Mouse (Mus musculus): ENCODE results near the gene Cdkn2b.

Gene Cdkn2b

GRCm38 (mm10) chr4:89289028-89289427 lies 21.8 kb downstream of the Cdkn2b start:
- no peak for DNase-seq (ENCODE audit: low spot score)

GRCm38 (mm10) chr4:89286566-89286965 lies 24.3 kb downstream of the Cdkn2b start:
- DNase-seq (ENCODE audit: low spot score): no peak

GRCm38 (mm10) chr4:89285688-89286087 lies 25.2 kb downstream of the Cdkn2b start:
- DNase-seq (ENCODE audit: low spot score): no peak

GRCm38 (mm10) chr4:89282661-89283060 lies 28.2 kb downstream of the Cdkn2b start:
- no peak for DNase-seq (ENCODE audit: low spot score)

GRCm38 (mm10) chr4:89282036-89282566 lies 28.7 kb downstream of the Cdkn2b start:
- DNase-seq (ENCODE audit: low spot score): no peak

- DNase-seq (ENCODE audit: low spot score): no peak
Measured at GRCm38 (mm10) chr4:89281236-89281635, 29.6 kb downstream of the Cdkn2b start.

GRCm38 (mm10) chr4:89279641-89280040 lies 31.2 kb downstream of the Cdkn2b start:
- DNase-seq (ENCODE audit: low spot score): no peak

GRCm38 (mm10) chr4:89277381-89277940 lies 33.4 kb downstream of the Cdkn2b start:
- no peak for DNase-seq (ENCODE audit: low spot score)

GRCm38 (mm10) chr4:89276669-89277219 lies 34.1 kb downstream of the Cdkn2b start:
- DNase-seq (ENCODE audit: low spot score): no peak

GRCm38 (mm10) chr4:89275811-89276584 lies 34.8 kb downstream of the Cdkn2b start:
- DNase-seq (ENCODE audit: low spot score): no peak

GRCm38 (mm10) chr4:89274829-89275548 lies 35.9 kb downstream of the Cdkn2b start:
- DNase-seq (ENCODE audit: low spot score): no peak

- DNase-seq (ENCODE audit: low spot score): no peak
Measured at GRCm38 (mm10) chr4:89274006-89274405, 36.8 kb downstream of the Cdkn2b start.

GRCm38 (mm10) chr4:89273585-89273984 lies 37.3 kb downstream of the Cdkn2b start:
- DNase-seq (ENCODE audit: low spot score): no peak

GRCm38 (mm10) chr4:89272961-89273540 lies 37.8 kb downstream of the Cdkn2b start:
- DNase-seq (ENCODE audit: low spot score): no peak

- DNase-seq (ENCODE audit: low spot score): no peak
Measured at GRCm38 (mm10) chr4:89272101-89272718, 38.6 kb downstream of the Cdkn2b start.

- DNase-seq (ENCODE audit: low spot score): no peak
Measured at GRCm38 (mm10) chr4:89257768-89258167, 53.1 kb downstream of the Cdkn2b start.
